Mouse (Mus musculus) left cerebral cortex, adult 11 months (tissue): ENCODE results near the gene Lgr5.

Experiments used
- DNase-seq: peaks from one replicate; pipeline ENCODE4 v3.0.0; 2022; ENCODE audit warnings: low spot score

The Lgr5 gene

DNA sequence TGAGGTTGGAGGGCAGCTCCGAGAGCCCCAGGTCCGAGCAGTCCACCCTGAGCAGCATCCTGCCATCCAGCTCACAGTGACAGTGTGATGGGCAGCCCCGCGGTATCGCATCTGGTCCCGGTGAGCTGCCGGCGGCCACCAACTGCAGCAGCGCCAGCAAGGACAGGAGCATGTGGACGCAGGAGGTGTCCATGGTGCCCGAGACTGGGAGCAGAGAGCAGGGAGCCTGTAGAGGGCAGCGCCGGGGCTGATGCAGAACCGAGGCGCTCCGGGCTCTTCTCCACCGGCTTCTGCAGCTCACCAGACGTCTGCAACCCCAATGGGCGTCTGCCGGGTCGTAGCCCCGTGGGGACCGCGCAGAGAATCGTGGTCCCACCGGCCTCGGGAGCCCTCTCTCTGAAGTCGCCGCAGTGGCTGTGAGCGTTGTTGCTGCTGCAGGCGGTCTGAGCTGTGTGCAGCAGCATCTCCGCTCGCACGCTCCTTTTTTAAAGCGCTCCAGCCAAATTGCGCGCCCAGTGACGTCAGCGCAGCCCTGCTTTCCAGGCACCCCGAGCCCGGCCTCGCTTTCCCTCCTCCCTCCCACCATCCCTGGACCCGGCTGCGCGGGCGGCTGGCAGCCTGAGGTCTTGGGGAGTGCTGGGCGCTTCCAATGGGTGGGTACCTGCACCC is at the start of gene Lgr5:
TSS of gene Lgr5 (minus strand) at position 480 of the 669 bp plus-strand sequence.
- DNase-seq = peak; percentile 14

DNA sequence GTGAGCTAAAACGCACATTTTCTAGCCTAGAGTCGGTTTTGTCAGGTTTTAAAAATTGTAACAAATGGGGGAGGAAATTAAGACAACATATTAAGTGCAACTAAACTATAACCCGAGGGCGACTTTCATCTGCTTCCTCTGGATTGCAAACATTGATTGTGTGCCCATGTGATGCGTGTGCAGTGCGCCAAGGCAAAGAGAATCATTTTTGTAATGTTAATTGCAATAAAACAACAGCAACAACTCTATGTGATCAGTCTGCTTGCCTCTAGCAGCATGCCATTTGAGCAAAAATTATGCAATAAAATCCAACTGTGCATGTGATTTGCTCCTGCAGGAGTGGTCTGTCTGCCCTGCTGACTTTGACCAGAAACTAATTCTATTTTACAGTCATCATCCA is 39.1 kb upstream of the Lgr5 start:
- DNase-seq = no peak

DNA sequence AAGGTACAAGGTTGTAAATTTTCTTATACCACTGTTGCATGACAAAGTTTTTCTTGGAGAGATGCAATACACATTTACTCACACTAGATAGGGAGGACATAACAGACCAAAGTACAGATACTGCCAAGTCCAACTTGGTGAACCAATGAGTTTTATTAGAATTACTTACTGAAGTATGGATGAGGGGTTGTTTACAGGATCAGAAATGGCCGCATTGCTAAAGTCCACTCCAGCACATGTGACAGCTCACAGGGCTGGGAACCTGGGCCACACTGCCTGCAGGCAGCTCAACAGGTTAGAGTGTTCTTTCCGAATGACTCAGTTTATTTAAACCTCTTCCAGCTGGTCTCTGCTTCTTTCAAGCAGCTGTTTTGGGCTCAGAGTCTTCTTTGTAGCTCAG is 37.4 kb upstream of the Lgr5 start:
- no peak for DNase-seq

DNA sequence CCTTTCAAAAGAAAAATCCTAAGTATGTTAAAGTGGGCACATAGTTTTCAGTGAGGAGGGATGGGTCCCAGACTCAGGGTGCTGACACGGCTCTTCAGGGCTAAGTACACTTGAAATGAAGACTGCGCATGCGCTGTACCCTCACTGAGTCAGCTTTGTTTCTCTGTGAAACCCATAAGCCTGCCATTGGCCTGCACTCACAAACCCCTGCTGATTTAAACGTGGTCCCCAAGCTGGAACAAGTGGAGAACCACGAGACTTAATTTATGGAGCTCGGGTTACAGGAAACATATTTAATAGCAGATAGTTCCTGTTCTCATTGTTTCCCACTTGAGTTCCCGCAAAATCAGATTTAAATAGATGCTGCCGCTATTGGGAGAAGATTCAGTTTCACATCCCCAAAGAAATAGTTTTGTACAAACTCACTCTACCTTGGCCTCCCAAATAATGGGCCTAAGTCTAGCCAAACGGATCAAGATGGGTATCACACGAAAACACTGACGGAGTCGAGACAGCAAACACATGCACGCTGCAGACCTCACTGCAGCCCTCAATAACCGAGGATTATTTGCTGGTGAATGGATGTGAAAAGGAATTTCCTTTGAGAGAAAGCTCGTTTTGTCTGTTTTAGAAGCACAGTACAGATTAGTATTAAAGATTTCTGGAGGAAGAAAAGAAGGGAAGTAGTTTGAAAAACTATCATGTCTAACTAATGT is 36.5 kb upstream of the Lgr5 start:
- peak; percentile 15 for DNase-seq

- DNase-seq = no peak
Observed at GRCm38 (mm10) chr10:115623481-115623880, 35.9 kb upstream of the Lgr5 start.

- no peak for DNase-seq
Observed at GRCm38 (mm10) chr10:115618288-115618856, 30.8 kb upstream of the Lgr5 start.

DNA sequence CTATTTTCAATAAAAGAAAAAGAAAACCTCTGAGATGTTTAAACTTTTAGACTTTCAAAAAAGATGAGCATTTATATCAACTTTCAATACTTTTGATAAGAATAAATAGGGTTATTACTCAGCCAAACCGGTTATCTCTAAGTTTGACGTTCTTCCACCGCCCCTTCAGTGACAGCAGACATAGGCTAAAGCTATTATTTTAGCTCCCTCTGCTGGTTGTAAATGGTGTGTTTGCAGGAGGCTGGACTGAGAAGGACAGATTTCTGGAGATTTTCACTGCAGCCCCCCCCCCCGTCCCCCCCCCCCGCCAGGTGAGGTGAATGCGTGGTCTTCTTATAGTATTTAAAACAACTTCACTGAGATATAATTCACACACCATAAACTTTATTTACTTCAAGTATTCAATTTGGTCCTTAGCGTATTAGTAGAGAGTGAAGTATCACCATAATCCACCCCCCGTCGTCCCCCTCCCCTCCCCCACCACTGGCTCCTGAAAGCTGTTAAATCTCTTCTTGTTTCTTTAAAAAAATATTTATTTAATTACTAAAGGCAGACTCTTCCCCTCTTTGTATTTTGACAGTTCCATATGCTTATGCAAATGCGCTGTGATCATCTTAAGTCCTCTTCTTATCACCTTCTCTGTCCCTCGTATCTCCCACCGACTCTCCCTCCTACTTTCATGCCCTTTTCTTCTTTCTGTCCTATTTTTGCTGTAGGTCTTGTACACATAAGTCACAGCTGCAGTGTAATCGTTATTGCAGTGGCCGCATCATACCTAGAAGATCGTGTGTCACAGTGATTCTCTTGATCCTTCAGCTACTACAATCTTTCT is 30.1 kb upstream of the Lgr5 start:
- DNase-seq = peak; percentile 8

DNA sequence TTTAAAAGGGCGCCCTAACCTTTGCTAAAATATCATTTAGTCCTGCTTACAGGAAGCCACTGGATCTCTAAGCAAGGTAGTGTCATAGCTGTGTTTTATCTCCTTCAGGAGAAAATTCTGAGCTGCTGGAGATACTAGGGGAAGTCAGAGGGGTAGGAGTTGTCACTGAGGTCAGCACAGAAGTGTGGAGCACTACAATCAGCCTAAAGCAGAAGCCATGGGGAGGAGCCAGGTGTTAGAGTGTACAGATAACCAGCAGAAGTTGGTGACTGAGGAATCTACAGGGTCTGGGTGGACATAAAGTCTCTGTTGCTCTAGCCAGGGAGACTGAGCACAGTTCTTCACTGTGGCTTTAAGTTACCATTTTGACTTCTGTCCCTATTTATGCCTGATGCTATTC is 8.2 kb upstream of the Lgr5 start:
- no peak for DNase-seq

DNA sequence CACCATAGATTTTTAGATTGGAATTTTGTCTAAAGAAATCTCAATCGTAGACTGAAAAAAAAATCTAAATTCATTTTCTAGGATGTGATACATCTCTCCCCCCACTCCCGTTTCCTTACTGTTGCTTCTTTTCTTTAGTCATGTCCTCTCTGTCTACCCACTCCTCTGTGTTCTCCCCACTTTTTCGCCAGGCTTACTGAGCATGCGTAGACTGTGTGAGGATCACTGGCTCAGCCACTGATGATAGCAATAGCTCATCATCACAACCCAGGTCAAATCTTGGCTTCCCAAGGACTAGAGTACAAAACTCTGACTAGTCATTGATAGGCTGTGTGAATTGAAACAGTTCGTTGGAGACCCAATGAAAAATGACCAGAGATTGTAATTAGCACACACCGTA is 6.1 kb upstream of the Lgr5 start:
- no peak for DNase-seq

DNA sequence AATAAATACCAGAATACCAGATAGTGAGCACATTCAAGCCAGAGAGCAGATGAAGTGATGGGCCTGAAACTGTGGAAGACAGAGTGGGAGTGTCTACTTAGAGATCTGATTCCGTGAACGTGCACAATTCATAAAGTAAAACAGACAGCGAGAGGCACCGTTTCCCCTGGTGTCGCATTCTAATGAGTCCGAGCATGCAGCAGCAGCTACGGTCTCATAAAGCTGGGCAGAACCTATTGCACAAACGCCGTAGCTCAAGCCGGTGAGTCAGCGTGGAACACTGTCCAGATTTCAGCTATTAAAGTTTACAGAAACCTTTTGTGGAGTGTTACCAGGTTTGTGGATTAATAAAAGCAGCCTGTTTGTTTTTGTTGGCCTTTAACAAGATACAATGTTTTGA is 5.6 kb upstream of the Lgr5 start:
- no peak for DNase-seq

DNA sequence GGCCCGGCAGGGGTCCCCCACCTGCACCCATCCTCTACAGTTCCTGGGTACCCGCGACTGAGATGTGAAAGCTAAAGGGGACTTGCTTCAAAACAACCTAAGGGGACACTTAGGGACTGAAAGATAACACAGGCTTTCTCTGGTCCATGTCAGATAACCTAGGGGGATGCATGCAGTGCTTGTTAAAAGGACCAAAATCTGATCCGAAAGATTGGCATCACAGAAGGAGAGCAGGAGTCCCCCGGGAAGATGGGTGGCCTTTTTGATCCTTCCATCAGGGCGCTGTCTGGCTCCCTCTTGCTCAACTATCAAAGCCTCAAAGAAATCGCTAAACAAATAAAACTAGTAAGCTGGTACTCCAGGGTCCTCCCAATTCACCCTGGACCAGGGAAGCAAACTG is 399 bp upstream of the Lgr5 start:
- no peak for DNase-seq

DNA sequence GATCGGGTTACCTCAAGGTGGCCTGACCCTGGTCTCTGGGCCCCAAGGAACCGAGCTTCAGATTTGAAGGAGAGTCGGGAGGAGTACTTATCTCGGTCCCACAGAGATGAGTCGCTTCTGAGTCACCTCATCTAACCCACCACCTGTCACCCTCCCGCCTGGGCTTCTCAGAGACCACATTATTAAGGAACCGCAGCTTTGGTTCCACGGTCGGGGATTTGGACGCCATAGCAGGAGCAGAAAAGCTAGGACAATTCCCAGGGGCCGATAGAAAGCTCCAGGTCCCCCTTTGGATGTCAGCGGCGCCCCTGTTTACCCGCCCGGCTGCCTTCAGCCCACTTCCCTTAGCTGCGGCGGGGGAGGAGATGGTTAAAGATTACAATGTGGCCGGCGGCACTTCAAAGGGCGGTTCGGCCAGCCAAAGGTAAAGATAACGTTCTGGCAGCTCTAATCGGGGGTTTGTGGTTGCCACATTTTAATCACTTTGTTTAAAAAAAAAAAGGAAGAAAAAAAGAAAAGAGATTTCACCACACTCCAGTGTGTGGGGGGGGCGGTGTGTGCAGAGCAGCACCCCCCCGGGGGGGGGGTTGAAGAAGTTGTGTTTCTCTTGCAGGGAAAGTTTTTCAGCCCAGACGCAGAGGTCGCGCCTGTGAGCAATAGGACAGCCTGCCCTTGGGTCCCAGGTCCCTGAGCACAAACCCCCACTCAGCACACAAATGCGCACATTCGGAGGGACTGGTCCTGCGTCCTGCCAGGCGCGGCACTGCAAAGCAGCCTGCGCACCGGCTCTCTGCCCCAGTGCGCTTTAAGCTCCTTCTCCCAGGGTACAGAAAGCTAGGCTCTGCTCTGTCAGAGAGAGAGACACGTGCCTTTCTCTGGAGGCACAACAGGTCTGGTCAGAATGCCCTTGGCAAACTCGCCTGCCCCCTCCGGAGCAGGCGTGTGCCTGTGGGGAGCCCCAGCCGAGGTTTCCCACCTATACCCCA is 1.0 kb downstream of the Lgr5 start:
- no peak for DNase-seq

- no peak for DNase-seq
Observed at GRCm38 (mm10) chr10:115585491-115586245, 1.9 kb downstream of the Lgr5 start.

- DNase-seq = no peak
Observed at GRCm38 (mm10) chr10:115584656-115585055, 2.9 kb downstream of the Lgr5 start.

DNA sequence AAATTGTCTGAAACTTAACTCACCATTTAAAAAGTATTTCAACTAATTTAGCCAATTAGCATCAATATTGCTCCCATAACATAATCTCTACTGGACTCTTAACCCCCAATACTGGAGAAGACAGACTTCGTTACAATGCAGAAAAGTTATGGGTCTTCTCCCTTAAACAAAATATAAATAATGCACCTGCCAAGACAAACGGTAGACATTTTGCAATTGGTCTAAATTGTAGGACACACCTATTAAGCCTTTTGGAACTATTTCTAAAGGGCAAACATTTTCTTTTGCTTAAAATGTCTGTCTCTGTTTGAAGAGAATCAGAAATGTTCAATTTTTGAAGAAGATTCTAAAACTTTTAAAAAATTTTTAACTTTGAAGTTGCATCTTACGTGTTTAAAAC is 4.5 kb downstream of the Lgr5 start:
- no peak for DNase-seq

- no peak for DNase-seq
Observed at GRCm38 (mm10) chr10:115581971-115582370, 5.6 kb downstream of the Lgr5 start.

- DNase-seq = no peak
Observed at GRCm38 (mm10) chr10:115579494-115579893, 8.1 kb downstream of the Lgr5 start.

- no peak for DNase-seq
Observed at GRCm38 (mm10) chr10:115579076-115579475, 8.5 kb downstream of the Lgr5 start.

- no peak for DNase-seq
Observed at GRCm38 (mm10) chr10:115571734-115572440, 15.7 kb downstream of the Lgr5 start.

GRCm38 (mm10) chr10:115571317-115571716 is 16.3 kb downstream of the Lgr5 start:
- DNase-seq = no peak
